Mouse (Mus musculus): ENCODE measurements around the gene Ddah2. TPM values are rescaled to one million over a fixed set of nuclear protein-coding genes. Genes with fewer than 3 reads are reported as not detected.
"Not testable (repeated sequence)": the region's sequence is repeated elsewhere in the genome, so short reads cannot be mapped to it uniquely, and the experiment has no call there.

The Ddah2 gene
- polyA plus RNA-seq, 1 experiment: 322 TPM

GRCm38 (mm10) chr17:35028315-35028714 lies 30.5 kb upstream of the Ddah2 start:
- TF ChIP-seq CTCF (IDR thresholded peaks at IDR 0.05; ENCODE audit: borderline replicate concordance, extremely low read depth, insufficient read depth, insufficient read length): no peak
- TF ChIP-seq POLR2A (IDR thresholded peaks at IDR 0.05; ENCODE audit: borderline replicate concordance, extremely low read depth, insufficient read depth, insufficient read length, poor library complexity, severe bottlenecking): no peak
- DNase-seq (ENCODE audit: low read depth): peak; percentile 24

- DNase-seq (ENCODE audit: low read depth): peak; percentile 45
- TF ChIP-seq CTCF (IDR thresholded peaks at IDR 0.05; ENCODE audit: borderline replicate concordance, extremely low read depth, insufficient read depth, insufficient read length) (peak; percentile 58; the same call in 1 of the 2 replicates), POLR2A (IDR thresholded peaks at IDR 0.05; ENCODE audit: borderline replicate concordance, extremely low read depth, insufficient read depth, insufficient read length, poor library complexity, severe bottlenecking) (no peak)
Measured at GRCm38 (mm10) chr17:35029691-35030532, 28.9 kb upstream of the Ddah2 start.

- DNase-seq (ENCODE audit: low read depth): no peak
- TF ChIP-seq POLR2A (IDR thresholded peaks at IDR 0.05; ENCODE audit: borderline replicate concordance, extremely low read depth, insufficient read depth, insufficient read length, poor library complexity, severe bottlenecking) (no peak), CTCF (IDR thresholded peaks at IDR 0.05; ENCODE audit: borderline replicate concordance, extremely low read depth, insufficient read depth, insufficient read length) (no peak)
Measured at GRCm38 (mm10) chr17:35031272-35031671, 27.6 kb upstream of the Ddah2 start.

DNA sequence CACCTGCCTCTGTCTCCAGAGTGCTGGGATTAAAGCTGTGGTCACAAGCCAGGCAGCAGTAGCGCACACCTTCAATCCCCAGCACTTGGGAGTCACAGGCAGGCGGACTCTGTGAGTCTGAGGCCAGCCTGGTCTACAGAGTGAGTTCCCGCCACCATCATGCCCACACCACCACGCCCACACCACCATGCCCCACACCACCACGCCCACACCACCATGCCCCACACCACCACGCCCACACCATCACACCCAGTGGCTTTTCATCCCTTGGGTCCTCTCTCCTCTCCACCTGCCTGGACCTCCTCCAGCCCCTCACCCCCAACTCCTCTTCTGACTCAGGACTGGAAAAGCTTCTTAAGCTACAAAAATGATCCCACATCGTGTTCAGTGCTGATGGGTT lies 27.0 kb upstream of the Ddah2 start:
- DNase-seq (ENCODE audit: low read depth): no peak

DNA sequence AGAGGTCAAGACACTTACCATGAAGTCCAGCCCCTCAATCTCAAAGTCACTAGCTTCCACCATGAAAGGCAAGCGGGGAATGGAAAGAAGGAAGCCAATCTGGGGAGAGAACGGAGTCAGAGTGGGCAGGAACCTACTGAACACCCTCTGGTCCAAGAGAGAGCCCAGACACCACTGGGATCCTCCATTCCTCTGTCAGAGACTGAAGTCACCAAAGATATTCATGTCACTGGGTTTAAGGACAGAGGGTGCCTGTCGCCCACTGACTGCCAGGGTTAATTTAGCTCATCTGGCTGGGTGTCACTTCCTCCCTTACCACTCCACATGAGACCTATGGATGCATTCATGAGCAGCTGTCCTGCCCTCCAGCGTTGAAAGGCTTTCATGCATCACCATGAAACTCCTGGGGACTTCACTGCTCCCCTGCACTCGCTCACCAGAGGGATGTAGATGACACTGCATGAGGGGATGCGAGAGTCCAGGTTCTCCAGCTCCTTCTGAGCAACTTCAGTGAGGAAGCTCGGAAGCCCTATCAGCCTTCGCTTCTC lies 26.4 kb upstream of the Ddah2 start:
- TF ChIP-seq CTCF (IDR thresholded peaks at IDR 0.05; ENCODE audit: borderline replicate concordance, extremely low read depth, insufficient read depth, insufficient read length): no peak
- TF ChIP-seq POLR2A (IDR thresholded peaks at IDR 0.05; ENCODE audit: borderline replicate concordance, extremely low read depth, insufficient read depth, insufficient read length, poor library complexity, severe bottlenecking): no peak
- no peak for DNase-seq (ENCODE audit: low read depth)

More for the DNA sequence above, 27.0 kb upstream of the Ddah2 start:
- TF ChIP-seq CTCF (IDR thresholded peaks at IDR 0.05; ENCODE audit: borderline replicate concordance, extremely low read depth, insufficient read depth, insufficient read length) (no peak), POLR2A (IDR thresholded peaks at IDR 0.05; ENCODE audit: borderline replicate concordance, extremely low read depth, insufficient read depth, insufficient read length, poor library complexity, severe bottlenecking) (no peak)

- DNase-seq (ENCODE audit: low read depth): not testable (repeated sequence)
Measured at GRCm38 (mm10) chr17:35033703-35034102, 25.1 kb upstream of the Ddah2 start.

DNA sequence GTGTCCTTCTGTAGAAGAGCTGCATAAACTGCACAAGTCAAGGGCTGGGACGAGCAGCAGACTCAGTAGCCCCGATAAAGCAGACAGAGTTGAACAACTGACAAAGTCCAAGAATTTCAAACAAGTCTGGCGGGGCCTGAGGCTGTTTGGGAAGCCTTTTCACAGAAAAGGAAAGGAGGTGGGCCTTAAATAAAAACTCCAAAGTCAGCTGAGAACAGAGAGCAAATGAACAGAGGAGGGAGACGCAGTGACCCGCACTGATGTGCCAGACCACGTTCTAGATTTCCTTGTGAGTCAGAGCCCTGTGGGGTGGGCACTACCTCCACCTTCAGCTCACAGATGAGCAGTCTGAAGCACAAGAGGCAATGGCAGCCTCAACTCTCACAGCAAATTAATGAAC lies 23.9 kb upstream of the Ddah2 start:
- no peak for TF ChIP-seq POLR2A (IDR thresholded peaks at IDR 0.05; ENCODE audit: borderline replicate concordance, extremely low read depth, insufficient read depth, insufficient read length, poor library complexity, severe bottlenecking)
- no peak for TF ChIP-seq CTCF (IDR thresholded peaks at IDR 0.05; ENCODE audit: borderline replicate concordance, extremely low read depth, insufficient read depth, insufficient read length)
- no peak for DNase-seq (ENCODE audit: low read depth)

GRCm38 (mm10) chr17:35039121-35039873 lies 19.5 kb upstream of the Ddah2 start:
- TF ChIP-seq POLR2A (IDR thresholded peaks at IDR 0.05; ENCODE audit: borderline replicate concordance, extremely low read depth, insufficient read depth, insufficient read length, poor library complexity, severe bottlenecking): no peak
- TF ChIP-seq CTCF (IDR thresholded peaks at IDR 0.05; ENCODE audit: borderline replicate concordance, extremely low read depth, insufficient read depth, insufficient read length): no peak
- no peak for DNase-seq (ENCODE audit: low read depth)

DNA sequence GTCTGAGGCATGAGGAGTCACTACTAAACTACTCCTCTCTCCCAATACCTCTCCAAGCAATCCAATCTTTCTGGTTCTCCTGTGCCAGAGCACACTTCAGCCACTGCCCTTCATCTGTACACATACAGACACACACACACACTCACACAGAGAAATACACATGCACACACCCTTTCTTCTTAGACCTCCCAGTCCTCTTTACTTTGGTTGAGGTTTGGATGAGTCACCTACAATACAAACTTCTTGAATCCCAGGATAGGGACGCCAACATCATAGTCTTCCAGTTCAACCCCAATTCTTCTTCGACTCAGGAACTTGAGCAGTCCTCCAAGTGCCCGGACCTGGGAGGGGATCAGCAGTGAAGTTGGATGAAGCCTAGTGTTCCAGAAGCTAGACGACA lies 15.0 kb upstream of the Ddah2 start:
- no peak for TF ChIP-seq CTCF (IDR thresholded peaks at IDR 0.05; ENCODE audit: borderline replicate concordance, extremely low read depth, insufficient read depth, insufficient read length)
- TF ChIP-seq POLR2A (IDR thresholded peaks at IDR 0.05; ENCODE audit: borderline replicate concordance, extremely low read depth, insufficient read depth, insufficient read length, poor library complexity, severe bottlenecking): no peak
- no peak for DNase-seq (ENCODE audit: low read depth)

DNA sequence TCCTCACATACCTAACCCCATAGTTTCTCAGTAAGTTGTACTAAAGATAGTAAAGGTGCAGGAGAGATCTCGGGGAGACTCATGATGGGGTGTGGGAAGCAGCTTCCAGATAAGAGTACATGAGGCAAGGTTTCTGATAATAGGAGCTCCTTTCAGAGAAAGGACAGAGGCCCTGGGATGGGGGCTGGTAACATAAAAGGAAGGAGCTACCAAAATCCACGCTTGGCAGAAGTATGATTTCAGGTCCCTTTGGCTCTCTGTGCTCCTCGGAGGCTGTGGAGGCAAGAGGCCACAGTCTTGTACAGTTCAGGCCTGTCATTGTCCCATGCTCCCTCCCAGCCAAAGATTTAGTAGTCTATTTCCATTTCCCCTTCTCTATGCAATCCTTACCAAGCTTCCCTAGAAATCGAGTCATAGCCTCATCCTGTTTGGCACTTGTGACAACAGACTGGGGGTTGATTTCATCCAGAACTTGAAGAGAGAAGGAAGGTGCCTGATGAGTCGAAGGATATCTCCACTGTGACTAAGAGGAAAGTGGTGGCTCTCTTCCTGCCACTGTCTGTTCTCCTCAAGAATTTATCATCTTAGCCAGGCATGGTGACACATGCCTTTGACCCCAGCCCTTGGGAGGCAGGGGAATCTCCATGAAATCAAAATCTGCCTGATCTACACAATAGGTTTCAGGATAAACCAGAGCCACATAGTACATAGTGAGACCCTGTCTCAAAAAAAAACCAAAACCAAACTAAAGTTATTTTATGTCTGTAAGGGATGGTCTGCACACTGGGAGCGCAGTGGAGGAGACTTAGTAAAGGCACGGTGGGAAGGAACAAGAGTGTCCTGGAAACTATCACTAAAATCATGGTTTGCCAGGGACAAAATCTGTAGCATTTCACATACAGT lies 13.7 kb upstream of the Ddah2 start:
- no peak for TF ChIP-seq POLR2A (IDR thresholded peaks at IDR 0.05; ENCODE audit: borderline replicate concordance, extremely low read depth, insufficient read depth, insufficient read length, poor library complexity, severe bottlenecking)
- TF ChIP-seq CTCF (IDR thresholded peaks at IDR 0.05; ENCODE audit: borderline replicate concordance, extremely low read depth, insufficient read depth, insufficient read length): no peak
- no peak for DNase-seq (ENCODE audit: low read depth)

Measured in brain, embryonic 14.5 days (tissue).